Mouse (Mus musculus) heart, adult 2 months (tissue): ENCODE data around the gene Zfp598. TPM values are rescaled to one million over a fixed set of nuclear protein-coding genes. Genes with fewer than 3 reads are reported as not detected.
"Not testable (repeated sequence)": the region's sequence is repeated elsewhere in the genome, so short reads cannot be mapped to it uniquely, and the experiment has no call there.

Source experiments
- DNase-seq, 2 experiments: peaks; one replicate each; pipeline ENCODE4 v3.0.0; 2021
- H3K27ac ChIP-seq: fragments of 200-600 bp; 2 replicates; pipeline ENCODE4 v1.8.1; 2022
- H3K27me3 ChIP-seq: fragments of 200-500 bp; 2 replicates; pipeline ENCODE4 v1.6.1; 2012; ENCODE audit warnings: mild to moderate bottlenecking, low read length, inconsistent platforms, mixed read lengths; ENCODE audit not compliant: control insufficient read depth, insufficient read depth
- H3K36me3 ChIP-seq: fragments of 200-500 bp; 2 replicates; pipeline ENCODE4 v1.6.1; 2012; ENCODE audit warnings: low read length, inconsistent platforms; ENCODE audit not compliant: control insufficient read depth, insufficient read depth
- H3K4me1 ChIP-seq: fragments of 200-500 bp; 2 replicates; pipeline ENCODE4 v1.6.1; 2011; ENCODE audit warnings: low read length; ENCODE audit not compliant: control insufficient read depth, insufficient read depth
- H3K4me3 ChIP-seq: fragments of 200-600 bp; 2 replicates; pipeline ENCODE4 v1.8.1; 2022
- H3K79me2 ChIP-seq: fragments of 200-500 bp; replicated peaks from 2 replicates; pipeline ENCODE4 v1.6.1; 2012; ENCODE audit warnings: mild to moderate bottlenecking, inconsistent platforms, low read length, moderate library complexity, mixed read lengths; ENCODE audit not compliant: control insufficient read depth, insufficient read depth
- H3K9ac ChIP-seq: fragments of 200-500 bp; 2 replicates; pipeline ENCODE4 v1.6.1; 2012; ENCODE audit warnings: low read depth, mild to moderate bottlenecking, control low read depth, inconsistent platforms, low read length, mixed read lengths
- CTCF ChIP-seq: fragments of 200-600 bp; IDR thresholded peaks from 2 replicates; pipeline ENCODE4 v1.8.1; 2022; ENCODE audit warnings: antibody characterized with exemption, mild to moderate bottlenecking, moderate library complexity
- EP300 ChIP-seq: fragments of 200-500 bp; IDR thresholded peaks from 2 replicates; pipeline ENCODE4 v1.6.1; 2011; ENCODE audit warnings: low read depth, low read length, control low read depth; ENCODE audit not compliant: insufficient read depth
- POLR2A ChIP-seq: fragments of 200-500 bp; IDR thresholded peaks from 2 replicates; pipeline ENCODE4 v1.6.1; 2011; ENCODE audit warnings: mild to moderate bottlenecking, low read depth, low read length, control low read depth; ENCODE audit not compliant: insufficient read depth
- WGBS: fragments of 180-500 bp; shearing (Covaris S2); methylation state at CpG from one replicate; pipeline ENCODE4 v1.1.7; 2018; 5-methylcytosine and 5-hydroxymethylcytosine counted together
- intact Hi-C: fragments of 180-260 bp; cut with DNase I; formaldehyde crosslinking; loops from one replicate; pipeline ENCODE4 v1.15.1; 2025
- polyA plus RNA-seq: library from polyadenylated mRNA; depleted of rRNA; stranded (reverse); fragments of >200 nt; gene quantifications from 2 replicates; pipeline ENCODE4 v1.2.3, GENCODE M21; 2012
- total RNA-seq, 2 experiments: library from RNA; stranded (reverse); gene quantifications; 2 replicates each; pipeline ENCODE4 v1.2.3; 2021

Gene Zfp598
- total and polyA plus RNA-seq, 3 experiments = 17.4 to 28.1 (median 17.5) TPM

- 16% methylated on average over 6 of the region's 6 CpGs for WGBS
- Histone ChIP-seq H3K4me3 (no peak overlapping the region), H3K79me2 (no peaks in the 10 kb centered on the region; the same call in 1 of the 2 replicates), H3K9ac (no peak overlapping the region), H3K36me3 (no peaks in the 10 kb centered on the region), H3K4me1 (peaks cover 13% of the 10 kb centered on the region), H3K27me3 (no peaks in the 10 kb centered on the region), H3K27ac (no peak overlapping the region)
- intact Hi-C loops = loop anchor here (5.0 kb wide), 1 partner anchor 190 kb away; the partner anchor contains the start of gene Mlst8
- TF ChIP-seq CTCF = peak; percentile 82
- TF ChIP-seq EP300 = 0 out of 2 replicates have a peak, but pooled peaks have one; percentile 55
- no peak for TF ChIP-seq POLR2A
- peak; percentile 51 to 63 for DNase-seq
Measured at GRCm38 (mm10) chr17:24667416-24667815, 2.1 kb upstream of the Zfp598 start.

- peak overlapping the region; percentile 82 for H3K27ac ChIP-seq
- not testable (repeated sequence) for H3K27me3 ChIP-seq, H3K36me3 ChIP-seq, DNase-seq, H3K79me2 ChIP-seq
- intact Hi-C loops = loop anchor here (2.0 to 5.0 kb wide), 2 partner anchors 38 to 192 kb away; partner anchors contain the start of genes Mlst8 and Tbl3
- peak overlapping the region; percentile 60 for H3K4me3 ChIP-seq
- H3K4me1 ChIP-seq = peaks cover 13% of the 10 kb centered on the region
- H3K9ac ChIP-seq = peak overlapping the region; percentile 60
- 6% methylated on average over 15 of the region's 15 CpGs for WGBS
Measured at GRCm38 (mm10) chr17:24669214-24669544, 308 bp upstream of the Zfp598 start.

GRCm38 (mm10) chr17:24670246-24670844, 858 bp downstream of the Zfp598 start:
- no peak for TF ChIP-seq CTCF
- TF ChIP-seq POLR2A = no peak
- no peak for TF ChIP-seq EP300
- no peak for DNase-seq
- WGBS = 3% methylated on average over 8 of the region's 8 CpGs
- peak overlapping the region; percentile 91 for H3K4me3 ChIP-seq
- peak overlapping the region; percentile 94 for H3K27ac ChIP-seq
- H3K9ac ChIP-seq = peak overlapping the region; percentile 96
- intact Hi-C loops = no loop called here
- H3K79me2 ChIP-seq = peaks cover 1% of the 10 kb centered on the region
- peaks cover 14% of the 10 kb centered on the region for H3K4me1 ChIP-seq
- no peaks in the 10 kb centered on the region for H3K27me3 ChIP-seq
- H3K36me3 ChIP-seq = no peaks in the 10 kb centered on the region

- Histone ChIP-seq H3K27ac (no peak overlapping the region; the same call in 1 of the 2 replicates), H3K4me1 (peaks cover 16% of the 10 kb centered on the region), H3K27me3 (no peaks in the 10 kb centered on the region), H3K9ac (0 out of 2 replicates have a peak overlapping the region, but pooled peaks have one; percentile 10), H3K4me3 (no peak overlapping the region), H3K36me3 (no peaks in the 10 kb centered on the region), H3K79me2 (peaks cover 1% of the 10 kb centered on the region)
- no peak for DNase-seq
- intact Hi-C loops = no loop called here
- no peak for TF ChIP-seq POLR2A
- TF ChIP-seq EP300 = no peak
- no peak for TF ChIP-seq CTCF
- WGBS = 65% methylated on average over 5 of the region's 5 CpGs
Measured at GRCm38 (mm10) chr17:24671346-24671745, 1.9 kb downstream of the Zfp598 start.

- DNase-seq = peak; percentile 64 to 69
- Histone ChIP-seq H3K27me3 (no peaks in the 10 kb centered on the region), H3K4me3 (no peak overlapping the region), H3K4me1 (peaks cover 16% of the 10 kb centered on the region), H3K79me2 (peaks cover 1% of the 10 kb centered on the region), H3K27ac (no peak overlapping the region; the same call in 1 of the 2 replicates), H3K9ac (no peak overlapping the region), H3K36me3 (no peaks in the 10 kb centered on the region)
- intact Hi-C loops = no loop called here
- 16% methylated on average over 5 of the region's 5 CpGs for WGBS
- TF ChIP-seq POLR2A = no peak
- no peak for TF ChIP-seq CTCF
- TF ChIP-seq EP300 = no peak
Measured at GRCm38 (mm10) chr17:24672141-24672540, 2.7 kb downstream of the Zfp598 start.

- no peak overlapping the region for H3K4me3 ChIP-seq
- no peak overlapping the region for H3K27ac ChIP-seq
- intact Hi-C loops = no loop called here
- no peaks in the 10 kb centered on the region for H3K27me3 ChIP-seq
- H3K36me3 ChIP-seq = no peaks in the 10 kb centered on the region
- no peak for DNase-seq
- H3K9ac ChIP-seq = no peak overlapping the region
- WGBS = 34% methylated on average over 7 of the region's 7 CpGs
- TF ChIP-seq POLR2A (no peak), EP300 (no peak), CTCF (no peak)
- peaks cover 1% of the 10 kb centered on the region for H3K79me2 ChIP-seq
- peaks cover 16% of the 10 kb centered on the region for H3K4me1 ChIP-seq
Measured at GRCm38 (mm10) chr17:24674277-24674676, 4.8 kb downstream of the Zfp598 start.
